Mouse (Mus musculus): ENCODE measurements around the gene Pex12.

GRCm38 (mm10) chr11:83263146-83263545 is 39.2 kb downstream of the Pex12 start:
- peak; percentile 86 for TF ChIP-seq CTCF (IDR thresholded peaks at IDR 0.05; ENCODE audit: low read depth)
- TF ChIP-seq EP300 (IDR thresholded peaks at IDR 0.05; ENCODE audit: low read depth): peak; percentile 26; the same call in 1 of the 2 replicates
